Mouse (Mus musculus) midbrain, embryonic 16.5 days (tissue): ENCODE results near the gene Hist1h1a. TPM values are rescaled to one million over a fixed set of nuclear protein-coding genes. Genes with fewer than 3 reads are reported as not detected.

ENCODE experiments used
- ATAC-seq: fragments of 200-750 bp; cut with Nextera tagmentation; 2 replicates; pipeline ENCODE4 v1.8.0; 2017; ENCODE audit warnings: moderate TSS enrichment
- H3K27ac ChIP-seq: fragments of 300-500 bp; sonication (generic); 2 replicates; pipeline ENCODE4 v1.5.1; 2014; ENCODE audit warnings: mild to moderate bottlenecking, low read length, mixed read lengths
- H3K27me3 ChIP-seq: fragments of 300-500 bp; sonication (generic); 2 replicates; pipeline ENCODE4 v1.6.1; 2014; ENCODE audit warnings: low read depth, low read length, mixed read lengths; ENCODE audit not compliant: control insufficient read depth, insufficient read depth
- H3K36me3 ChIP-seq: fragments of 300-500 bp; sonication (generic); 2 replicates; pipeline ENCODE4 v1.6.1; 2014; ENCODE audit warnings: mild to moderate bottlenecking, low read length, moderate library complexity, mixed read lengths; ENCODE audit not compliant: control insufficient read depth, insufficient read depth
- H3K4me1 ChIP-seq: fragments of 300-500 bp; sonication (generic); 2 replicates; pipeline ENCODE4 v1.6.1; 2014; ENCODE audit warnings: mild to moderate bottlenecking, low read length, mixed read lengths; ENCODE audit not compliant: control insufficient read depth, insufficient read depth
- H3K4me2 ChIP-seq: fragments of 300-500 bp; sonication (generic); 2 replicates; pipeline ENCODE4 v1.6.1; 2014; ENCODE audit warnings: mild to moderate bottlenecking, low read length, mixed read lengths
- H3K4me3 ChIP-seq: fragments of 300-500 bp; sonication (generic); 2 replicates; pipeline ENCODE4 v1.5.1; 2014; ENCODE audit warnings: low read depth, mild to moderate bottlenecking, low read length, moderate library complexity, mixed read lengths
- H3K9ac ChIP-seq: fragments of 300-500 bp; sonication (generic); 2 replicates; pipeline ENCODE4 v1.6.1; 2014; ENCODE audit warnings: low read depth, low read length, mixed read lengths
- H3K9me3 ChIP-seq: fragments of 300-500 bp; sonication (generic); replicated peaks from 2 replicates; pipeline ENCODE4 v1.6.1; 2014; ENCODE audit warnings: mild to moderate bottlenecking, low read length, mixed read lengths; ENCODE audit not compliant: control insufficient read depth, poor library complexity, severe bottlenecking
- WGBS: fragments of 180-500 bp; shearing (Covaris S2); extraction: QIAGEN DNeasy Blood & Tissue Kit; methylation state at CpG from one replicate; pipeline ENCODE4 v1.1.7; 2014; 5-methylcytosine and 5-hydroxymethylcytosine counted together
- microRNA-seq: library from miRNA; unstranded; fragments of <30 nt; microRNA quantifications from one replicate; pipeline ENCODE4, GENCODE M21; 2017
- polyA plus RNA-seq: library from polyadenylated mRNA; unstranded; fragments of >200 nt; fragmentation: Nextera tagmentation; extraction: Ambion mirVana; gene quantifications from 2 replicates; pipeline ENCODE4 v1.2.1, GENCODE M21; 2015

Hist1h1a gene
- polyA plus RNA-seq, 1 experiment from 2014 or later, result not detected

- Histone ChIP-seq H3K27me3 (no peaks in the 10 kb centered on the region), H3K9ac (no peak overlapping the region), H3K9me3 (no peaks in the 10 kb centered on the region), H3K4me1 (no peaks in the 10 kb centered on the region), H3K4me2 (no peak overlapping the region), H3K4me3 (no peak overlapping the region), H3K27ac (no peak overlapping the region), H3K36me3 (no peaks in the 10 kb centered on the region)
- 0 out of 2 replicates have a peak, but pooled peaks have one; percentile 76 for ATAC-seq
- WGBS, result 48% methylated on average over 2 of the region's 2 CpGs
These were observed 29.1 kb downstream of the Hist1h1a start for GRCm38 (mm10) chr13:23792520-23792919.

GRCm38 (mm10) chr13:23799405-23799804, 35.9 kb downstream of the Hist1h1a start:
- H3K27ac ChIP-seq, result no peak overlapping the region
- no peaks in the 10 kb centered on the region for H3K9me3 ChIP-seq
- no peak for ATAC-seq
- no peaks in the 10 kb centered on the region for H3K36me3 ChIP-seq
- WGBS, result 90% methylated on average over 5 of the region's 5 CpGs
- no peak overlapping the region for H3K4me3 ChIP-seq
- H3K27me3 ChIP-seq, result no peaks in the 10 kb centered on the region
- no peak overlapping the region for H3K4me2 ChIP-seq
- no peak overlapping the region for H3K9ac ChIP-seq
- H3K4me1 ChIP-seq, result no peaks in the 10 kb centered on the region

GRCm38 (mm10) chr13:23804532-23804931, 41.1 kb downstream of the Hist1h1a start:
- ATAC-seq, result no peak
- Histone ChIP-seq H3K9ac (no peak overlapping the region), H3K36me3 (no peaks in the 10 kb centered on the region), H3K4me1 (no peaks in the 10 kb centered on the region), H3K9me3 (no peaks in the 10 kb centered on the region), H3K27me3 (no peaks in the 10 kb centered on the region), H3K27ac (no peak overlapping the region), H3K4me3 (no peak overlapping the region), H3K4me2 (no peak overlapping the region)
- WGBS, result 88% methylated on average over 2 of the region's 2 CpGs

DNA sequence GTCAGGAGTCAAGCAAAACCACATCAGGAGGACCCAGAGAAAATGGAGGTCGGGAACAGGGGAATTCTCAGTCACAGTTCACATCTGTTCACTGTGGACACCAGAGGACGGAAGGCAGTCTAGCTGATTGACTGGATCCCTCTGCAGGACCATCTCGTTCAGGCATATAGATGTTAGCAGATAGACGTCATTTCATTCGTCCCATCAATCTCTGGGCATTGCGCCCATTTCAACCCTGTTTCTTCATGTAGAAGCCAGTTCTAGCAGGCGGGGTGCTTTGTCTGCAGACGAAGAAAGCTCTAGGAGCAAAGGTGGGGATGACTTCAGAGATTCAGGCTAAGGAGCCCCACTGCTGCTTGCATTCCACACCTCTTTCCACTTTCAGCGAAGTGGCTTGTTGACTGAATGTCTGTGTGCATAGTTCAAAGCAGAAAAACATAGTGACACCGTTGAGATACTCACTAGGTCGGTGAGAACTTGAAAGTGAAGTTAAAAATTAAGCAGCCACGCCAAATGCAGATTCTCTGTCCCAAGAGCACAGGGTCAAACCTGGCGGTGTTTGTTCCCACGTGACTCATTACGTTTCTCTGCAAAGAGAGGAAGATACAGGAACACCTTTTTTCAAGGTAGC, 43.1 kb downstream of the Hist1h1a start, which contains the start of gene Slc17a2:
Slc17a2 (plus strand) TSS at position 572 of the 631 bp plus-strand sequence.
- H3K4me2 ChIP-seq, result no peak within 1 kb of the TSS
- H3K36me3 ChIP-seq, result no peaks in the 10 kb centered on the region
- no peak within 1 kb of the TSS for H3K9ac ChIP-seq
- WGBS, result 91% methylated on average over 15 of the region's 15 CpGs
- H3K9me3 ChIP-seq, result no peaks in the 10 kb centered on the region
- H3K4me3 ChIP-seq, result no peak within 1 kb of the TSS
- ATAC-seq, result no peak
- H3K4me1 ChIP-seq, result no peaks in the 10 kb centered on the region
- H3K27me3 ChIP-seq, result no peaks in the 10 kb centered on the region
- no peak within 1 kb of the TSS for H3K27ac ChIP-seq

Small RNA genes lying within 50 kb of the gene (microRNA-seq; reads per million reads assigned to microRNA genes)
- gene Gm44314 (not detected), gene Gm44484 (not detected)

Other genes starting within 250 kb of the Hist1h1a start
- gene Hist1h4h, start 232.6 kb upstream of the Hist1h1a start, polyA plus RNA-seq, result 1.5 and 3.0 TPM in 2 replicates
- not detected in 2 replicates for gene Hist1h2af, start 229.8 kb upstream of the Hist1h1a start, polyA plus RNA-seq
- not detected in 2 replicates for gene Hist1h3g, start 228.2 kb upstream of the Hist1h1a start, polyA plus RNA-seq
- gene Hist1h2bh, start 220.3 kb upstream of the Hist1h1a start, polyA plus RNA-seq, result 0.27 TPM in 1 of 2 replicates, not detected in the other
- not detected in 2 replicates for gene Hist1h3f, start 219.6 kb upstream of the Hist1h1a start, polyA plus RNA-seq
- not detected in 2 replicates for gene Hist1h4f, start 212.0 kb upstream of the Hist1h1a start, polyA plus RNA-seq
- gene Hist1h1d, start 210.4 kb upstream of the Hist1h1a start, polyA plus RNA-seq, result 0.07 TPM in 1 of 2 replicates, not detected in the other
- 1.0 and 1.4 TPM in 2 replicates for gene Hist1h3e, start 201.3 kb upstream of the Hist1h1a start, polyA plus RNA-seq
- 7.7 and 11.6 TPM in 2 replicates for gene Hist1h2ae, start 192.4 kb upstream of the Hist1h1a start, polyA plus RNA-seq
- gene Hist1h2bg, start 192.3 kb upstream of the Hist1h1a start, polyA plus RNA-seq, result 0.36 and 0.86 TPM in 2 replicates
- not detected in 2 replicates for gene Hist1h2bf, start 189.5 kb upstream of the Hist1h1a start, polyA plus RNA-seq
- gene Hist1h2ad, start 189.3 kb upstream of the Hist1h1a start, polyA plus RNA-seq, result not detected in 2 replicates
- 0.53 and 0.60 TPM in 2 replicates for gene Hist1h3d, start 187.9 kb upstream of the Hist1h1a start, polyA plus RNA-seq
- 21.8 and 27.6 TPM in 2 replicates for gene Hist1h4d, start 182.1 kb upstream of the Hist1h1a start, polyA plus RNA-seq
- 1.0 and 1.4 TPM in 2 replicates for gene Hist1h2be, start 142.5 kb upstream of the Hist1h1a start, polyA plus RNA-seq
- 3.3 and 4.4 TPM in 2 replicates for gene Hist1h1e, start 141.1 kb upstream of the Hist1h1a start, polyA plus RNA-seq
- gene Hist1h2ac, start 79.7 kb upstream of the Hist1h1a start, polyA plus RNA-seq, result 0.23 and 0.32 TPM in 2 replicates
- 14.9 and 17.1 TPM in 2 replicates for gene Hist1h2bc, start 79.5 kb upstream of the Hist1h1a start, polyA plus RNA-seq
- gene Hist1h1t, start 67.9 kb upstream of the Hist1h1a start, polyA plus RNA-seq, result not detected in 2 replicates
- gene Hist1h4c, start 65.2 kb upstream of the Hist1h1a start, polyA plus RNA-seq, result 1.8 and 3.2 TPM in 2 replicates
- 2.8 and 3.8 TPM in 2 replicates for gene Hfe, start 52.8 kb upstream of the Hist1h1a start, polyA plus RNA-seq
- gene Hist1h1c, start 24.9 kb upstream of the Hist1h1a start, polyA plus RNA-seq, result 7.1 and 8.7 TPM in 2 replicates
- gene Hist1h3c, start 18.1 kb upstream of the Hist1h1a start, polyA plus RNA-seq, result 0.76 TPM in 1 of 2 replicates, not detected in the other
- gene Hist1h2bb, start 16.9 kb upstream of the Hist1h1a start, polyA plus RNA-seq, result not detected in 2 replicates
- gene Hist1h2ab, start 12.5 kb upstream of the Hist1h1a start, polyA plus RNA-seq, result 1.1 and 6.2 TPM in 2 replicates
- 0.89 and 1.1 TPM in 2 replicates for gene Hist1h3b, start 11.4 kb upstream of the Hist1h1a start, polyA plus RNA-seq
- 0.98 and 1.8 TPM in 2 replicates for gene Hist1h4b, start 6.7 kb upstream of the Hist1h1a start, polyA plus RNA-seq
- gene Hist1h4a, start 2.4 kb upstream of the Hist1h1a start, polyA plus RNA-seq, result 0.47 and 0.72 TPM in 2 replicates
- gene Hist1h3a, start 1.3 kb upstream of the Hist1h1a start, polyA plus RNA-seq, result 0.40 and 0.68 TPM in 2 replicates
- gene Trim38, start 6.2 kb downstream of the Hist1h1a start, polyA plus RNA-seq, result not detected in 2 replicates
- gene Slc17a2, start 43.3 kb downstream of the Hist1h1a start, polyA plus RNA-seq, result not detected in 2 replicates
- gene Slc17a3, start 75.8 kb downstream of the Hist1h1a start, polyA plus RNA-seq, result not detected in 2 replicates
- not detected in 2 replicates for gene Slc17a1, start 104.1 kb downstream of the Hist1h1a start, polyA plus RNA-seq
- not detected in 2 replicates for gene Slc17a4, start 151.3 kb downstream of the Hist1h1a start, polyA plus RNA-seq
- gene Hist1h2ba, start 170.5 kb downstream of the Hist1h1a start, polyA plus RNA-seq, result not detected in 2 replicates
- gene Hist1h2aa, start 170.8 kb downstream of the Hist1h1a start, polyA plus RNA-seq, result not detected in 2 replicates
- gene Scgn, start 227.5 kb downstream of the Hist1h1a start, polyA plus RNA-seq, result 1.3 and 2.6 TPM in 2 replicates